In the genomic region with DNA sequence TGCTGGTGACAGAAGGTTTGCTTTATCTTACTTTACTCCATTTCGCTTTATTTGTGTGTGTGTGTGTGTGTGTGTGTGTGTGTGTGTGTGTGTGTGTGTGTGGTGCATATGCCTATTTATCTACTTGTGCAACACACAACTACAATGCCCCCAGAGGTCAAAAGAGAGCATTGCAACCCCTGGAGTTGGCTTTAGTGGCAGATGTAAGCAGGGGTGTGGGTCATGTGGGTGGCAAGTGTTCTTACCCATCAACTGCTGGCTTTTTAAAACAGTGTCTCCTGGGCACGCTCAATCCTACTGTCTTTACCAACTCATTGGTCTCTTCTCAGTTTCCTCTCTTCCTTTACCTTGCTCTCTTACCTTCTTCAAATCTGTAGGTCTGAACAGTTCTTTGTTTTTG, we compare ENCODE assay signal across 13 mouse cellular contexts. TPM values are rescaled to one million over a fixed set of nuclear protein-coding genes. Genes with fewer than 3 reads are reported as not detected.
DNase-seq lines count a peak whose midpoint lies in the region; ATAC-seq and TF ChIP-seq lines count a peak whose summit lies in the region.
"Had no signal": no experiment of that assay in that cellular context is flagged by ENCODE, and none has a peak within 500 bp of the region (broad histone marks: within the 10 kb centered on the region; RNA-seq: fewer than 3 reads in every experiment).

No protein-coding gene starts in this region.

- H3K4me2 ChIP-seq in intestine, postnatal 0 days (replicated peaks; ENCODE audit: low read depth) = no peak overlapping the region
- H3K4me2 ChIP-seq in intestine, embryonic 16.5 days (ENCODE audit: low read depth, low read length) = no peak overlapping the region
- H3K4me2 ChIP-seq in neural tube, embryonic 15.5 days = no peak overlapping the region
- no peak overlapping the region for H3K4me2 ChIP-seq in forebrain, embryonic 14.5 days (ENCODE audit: low read length)
- H3K4me2 ChIP-seq: heart, embryonic 11.5 days; hindbrain, embryonic 15.5 days; limb, embryonic 12.5 days had no signal

- H3K36me3 ChIP-seq in intestine, postnatal 0 days (ENCODE audit: control insufficient read depth, insufficient read depth) = peaks cover 17% of the 10 kb centered on the region
- peaks cover 9% of the 10 kb centered on the region; the same call in 1 of the 2 replicates for H3K36me3 ChIP-seq in intestine, embryonic 16.5 days (ENCODE audit: control insufficient read depth, insufficient read depth, low read length)
- H3K36me3 ChIP-seq in neural tube, embryonic 15.5 days = peaks cover 18% of the 10 kb centered on the region
- H3K36me3 ChIP-seq in forebrain, embryonic 14.5 days (ENCODE audit: control insufficient read depth, insufficient read depth, low read length) = 0 out of 2 replicates have a peak, but pooled peaks cover 2% of the 10 kb centered on the region

- ATAC-seq in intestine, postnatal 0 days = no peak
- ATAC-seq in intestine, embryonic 16.5 days = no peak
- ATAC-seq in neural tube, embryonic 15.5 days (ENCODE audit: low FRiP score) = no peak
- no peak for ATAC-seq in forebrain, embryonic 14.5 days

- no peaks in the 10 kb centered on the region for H3K9me3 ChIP-seq in intestine, postnatal 0 days (ENCODE audit: control insufficient read depth)
- no peaks in the 10 kb centered on the region for H3K9me3 ChIP-seq in intestine, embryonic 16.5 days (ENCODE audit: control insufficient read depth, low read length)
- no peaks in the 10 kb centered on the region for H3K9me3 ChIP-seq in neural tube, embryonic 15.5 days (replicated peaks)
- no peaks in the 10 kb centered on the region for H3K9me3 ChIP-seq in forebrain, embryonic 14.5 days (replicated peaks; ENCODE audit: control insufficient read depth, low read length)
- H3K9me3 ChIP-seq: embryonic facial prominence, embryonic 10.5 days; hindbrain, embryonic 15.5 days; limb, embryonic 12.5 days had no signal

- H3K27me3 ChIP-seq in intestine, postnatal 0 days (replicated peaks; ENCODE audit: control insufficient read depth, insufficient read depth, low read length) = no peaks in the 10 kb centered on the region
- H3K27me3 ChIP-seq in intestine, embryonic 16.5 days (replicated peaks; ENCODE audit: control insufficient read depth, insufficient read depth, low read length) = no peaks in the 10 kb centered on the region
- H3K27me3 ChIP-seq in neural tube, embryonic 15.5 days (replicated peaks) = no peaks in the 10 kb centered on the region
- H3K27me3 ChIP-seq in forebrain, embryonic 14.5 days (replicated peaks; ENCODE audit: control insufficient read depth, insufficient read depth, low read length) = no peaks in the 10 kb centered on the region
- H3K27me3 ChIP-seq: hindbrain, embryonic 15.5 days; limb, embryonic 12.5 days had no signal

- no peak overlapping the region for H3K4me3 ChIP-seq in intestine, postnatal 0 days (ENCODE audit: low read depth, low read length)
- no peak overlapping the region for H3K4me3 ChIP-seq in intestine, embryonic 16.5 days (ENCODE audit: low read length)
- no peak overlapping the region for H3K4me3 ChIP-seq in neural tube, embryonic 15.5 days (replicated peaks)
- no peak overlapping the region for H3K4me3 ChIP-seq in forebrain, embryonic 14.5 days (ENCODE audit: low read depth, low read length)
- H3K4me3 ChIP-seq: embryonic facial prominence, embryonic 10.5 days; hindbrain, embryonic 15.5 days; limb, embryonic 12.5 days had no signal

- H3K4me1 ChIP-seq in intestine, postnatal 0 days (replicated peaks; ENCODE audit: control insufficient read depth, insufficient read depth, low read length) = no peaks in the 10 kb centered on the region; the same call in 1 of the 2 replicates
- no peaks in the 10 kb centered on the region for H3K4me1 ChIP-seq in intestine, embryonic 16.5 days (ENCODE audit: control insufficient read depth, insufficient read depth, low read length)
- H3K4me1 ChIP-seq in neural tube, embryonic 15.5 days = peaks cover 21% of the 10 kb centered on the region
- no peaks in the 10 kb centered on the region; the same call in 1 of the 2 replicates for H3K4me1 ChIP-seq in forebrain, embryonic 14.5 days (ENCODE audit: control insufficient read depth, insufficient read depth, low read length)
- H3K4me1 ChIP-seq: embryonic facial prominence, embryonic 10.5 days; limb, embryonic 12.5 days had no signal

- H3K27ac ChIP-seq in intestine, postnatal 0 days (ENCODE audit: low read depth, low read length) = no peak overlapping the region
- no peak overlapping the region for H3K27ac ChIP-seq in intestine, embryonic 16.5 days (ENCODE audit: low read length)
- H3K27ac ChIP-seq in neural tube, embryonic 15.5 days (replicated peaks) = no peak overlapping the region
- H3K27ac ChIP-seq in forebrain, embryonic 14.5 days (ENCODE audit: low read depth, low read length) = no peak overlapping the region
- H3K27ac ChIP-seq: embryonic facial prominence, embryonic 10.5 days; hindbrain, embryonic 15.5 days; limb, embryonic 12.5 days had no signal

- no peak overlapping the region for H3K9ac ChIP-seq in intestine, postnatal 0 days (ENCODE audit: low read depth, low read length)
- no peak overlapping the region for H3K9ac ChIP-seq in intestine, embryonic 16.5 days (ENCODE audit: low read depth, low read length)
- H3K9ac ChIP-seq in neural tube, embryonic 15.5 days (replicated peaks) = no peak overlapping the region
- no peak overlapping the region for H3K9ac ChIP-seq in forebrain, embryonic 14.5 days (ENCODE audit: low read length)
- H3K9ac ChIP-seq: hindbrain, embryonic 15.5 days; limb, embryonic 12.5 days had no signal

- peak; percentile 34 for TF ChIP-seq CTCF in intestine, postnatal 0 days (IDR thresholded peaks at IDR 0.05; ENCODE audit: low read depth)

- 96% methylated on average over 2 of the region's 2 CpGs for WGBS in intestine, postnatal 0 days
- WGBS in intestine, embryonic 16.5 days = 95% methylated on average over 2 of the region's 2 CpGs
- 98% methylated on average over 2 of the region's 2 CpGs for WGBS in neural tube, embryonic 15.5 days
- WGBS in forebrain, embryonic 14.5 days = 98% methylated on average over 2 of the region's 2 CpGs

- peak; percentile 12 for DNase-seq in neural tube, embryonic 10.5 days (ENCODE audit: extremely low spot score, low spot score)
- peak; percentile 57 for DNase-seq in R1 (ENCODE audit: low read depth, low spot score)
- DNase-seq in urinary bladder, postnatal 25 days (ENCODE audit: low spot score) = no peak
- DNase-seq in forebrain, embryonic 14.5 days (ENCODE audit: low spot score) = no peak
- DNase-seq: cerebellum, adult 9-11 months; thymus, postnatal 36 days had no signal

RNA-seq across cellular contexts. Expression of a gene that starts 22.5 kb away (rescaled TPM):
- polyA plus RNA-seq in intestine, postnatal 0 days (2015; fragmentation: Nextera tagmentation; extraction: Ambion mirVana) = 22.1 and 22.9 TPM in 2 replicates
- polyA plus RNA-seq in intestine, embryonic 16.5 days (2015; fragmentation: Nextera tagmentation; extraction: Ambion mirVana) = 76.1 and 84.7 TPM in 2 replicates
- polyA plus RNA-seq in neural tube, embryonic 15.5 days (2015; fragmentation: Nextera tagmentation; extraction: Ambion mirVana) = 156 and 166 TPM in 2 replicates
- 19.2 and 20.1 TPM in 2 replicates for polyA plus RNA-seq in forebrain, embryonic 14.5 days (2014; fragmentation: Nextera tagmentation; extraction: Ambion mirVana)

Comparison
In these comparisons a context has a peak if more than half of its experiments do, and no peak if none do; other contexts are left out.
1. DNase-seq: peak in neural tube, embryonic 10.5 days (single experiment) and R1 (single experiment); none in urinary bladder, postnatal 25 days (single experiment) and forebrain, embryonic 14.5 days (single experiment).